Mouse (Mus musculus) lung, postnatal 4 days (tissue): ENCODE measurements around the gene Tmem140.

Experiments used
- DNase-seq, 2 experiments: peaks; one replicate each; pipeline ENCODE4 v3.0.0; 2021

The Tmem140 gene

DNA sequence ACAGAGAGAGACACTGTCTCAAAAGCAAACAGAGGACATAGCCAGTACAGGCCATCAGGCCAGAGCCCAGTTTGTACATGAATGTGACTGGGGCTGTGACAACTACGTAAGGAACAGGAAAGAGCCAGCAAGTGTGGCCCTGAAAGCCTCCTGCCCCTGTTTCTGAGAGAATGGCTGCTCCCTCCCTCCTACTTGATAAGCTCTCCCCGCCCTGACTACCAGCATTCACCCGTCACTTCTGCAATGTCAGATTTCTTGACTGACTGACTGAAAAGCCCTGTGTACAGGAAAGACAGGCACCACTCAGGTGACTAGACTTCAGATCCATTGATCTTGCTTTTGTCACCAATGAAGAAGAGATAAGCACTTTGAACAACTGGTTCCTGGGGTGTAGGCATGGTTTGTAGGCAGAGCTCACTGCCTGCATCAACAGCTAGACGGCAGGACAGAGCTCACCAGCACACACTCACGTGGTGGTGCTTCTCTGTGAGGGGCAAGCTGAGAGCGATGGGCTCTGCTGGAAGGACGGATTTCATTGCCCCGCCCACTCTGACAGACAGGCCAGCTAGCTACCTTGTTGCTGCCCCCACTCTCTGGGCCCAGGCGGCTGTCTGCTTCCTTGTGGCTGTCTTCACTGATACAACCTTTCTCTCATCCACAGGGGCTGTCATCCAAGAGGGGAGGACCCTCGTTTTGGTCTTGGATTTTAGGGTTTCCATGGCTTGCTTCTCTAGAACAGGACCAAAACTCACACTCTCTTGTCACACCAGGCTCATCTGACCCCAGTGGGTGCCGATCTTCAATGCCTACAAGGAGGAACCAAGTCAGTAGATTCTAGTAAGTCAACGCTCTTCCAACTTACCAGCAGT, 13.3 kb downstream of the Tmem140 start:
- DNase-seq = peak; percentile 40 to 51

DNA sequence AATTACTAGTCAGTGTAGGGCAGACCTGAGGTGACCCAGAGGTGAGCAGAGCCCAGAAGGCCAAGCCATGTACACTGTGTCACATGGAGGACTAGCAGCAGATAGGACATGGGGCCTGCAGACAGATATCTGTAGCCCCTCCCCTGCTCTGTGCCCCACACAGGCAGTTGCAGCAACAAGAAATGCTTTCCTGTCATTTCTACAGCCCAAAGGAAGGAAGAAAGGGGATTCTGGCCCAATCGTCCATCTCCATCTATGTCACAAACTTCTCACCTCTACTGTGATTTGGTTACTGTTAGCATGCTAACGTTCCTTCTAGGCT, 13.8 kb downstream of the Tmem140 start:
- DNase-seq = no peak

DNA sequence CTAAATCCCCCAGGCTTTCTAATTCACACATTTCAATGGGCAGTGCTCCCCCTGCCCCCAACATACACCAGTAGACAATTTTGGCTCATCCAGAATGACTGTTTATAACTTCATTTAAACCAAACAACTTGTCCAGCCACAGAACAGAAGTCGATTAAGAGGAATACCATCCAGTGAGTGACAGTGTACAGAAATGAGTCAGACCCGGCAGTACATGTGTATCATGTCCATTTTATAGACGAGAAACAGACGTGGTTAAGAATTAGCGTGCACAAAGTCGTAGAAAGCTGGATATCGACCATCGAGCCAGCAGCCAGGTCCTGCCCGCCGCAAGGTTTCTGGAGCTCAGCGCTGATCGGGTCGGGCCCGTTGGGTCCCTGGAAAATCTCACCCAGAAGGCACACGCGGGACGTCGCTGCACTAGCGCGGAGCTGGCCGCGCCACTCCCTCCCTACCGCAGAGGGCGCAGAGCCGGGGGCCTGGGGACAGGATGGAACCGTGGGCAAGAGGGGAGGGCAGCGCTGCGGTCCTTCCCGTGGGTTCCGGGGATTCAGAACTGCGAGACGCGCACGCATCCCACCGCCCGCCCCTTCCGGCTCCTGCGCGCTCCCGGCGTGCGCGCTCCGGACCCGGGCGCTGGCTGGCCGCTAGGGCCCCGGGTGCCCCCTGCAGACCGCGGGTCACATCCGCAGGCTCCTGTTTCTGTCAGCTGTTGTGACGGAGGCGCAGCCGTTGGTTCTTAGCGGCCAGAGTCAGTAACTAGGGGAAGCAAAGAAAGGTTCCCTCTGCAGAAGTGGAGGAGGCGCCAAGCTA, 14.8 kb downstream of the Tmem140 start, which contains the start of gene Cyren:
Cyren (minus strand) TSS at position 552 of the 813 bp plus-strand sequence.
- peak; percentile 96 to 98 for DNase-seq

DNA sequence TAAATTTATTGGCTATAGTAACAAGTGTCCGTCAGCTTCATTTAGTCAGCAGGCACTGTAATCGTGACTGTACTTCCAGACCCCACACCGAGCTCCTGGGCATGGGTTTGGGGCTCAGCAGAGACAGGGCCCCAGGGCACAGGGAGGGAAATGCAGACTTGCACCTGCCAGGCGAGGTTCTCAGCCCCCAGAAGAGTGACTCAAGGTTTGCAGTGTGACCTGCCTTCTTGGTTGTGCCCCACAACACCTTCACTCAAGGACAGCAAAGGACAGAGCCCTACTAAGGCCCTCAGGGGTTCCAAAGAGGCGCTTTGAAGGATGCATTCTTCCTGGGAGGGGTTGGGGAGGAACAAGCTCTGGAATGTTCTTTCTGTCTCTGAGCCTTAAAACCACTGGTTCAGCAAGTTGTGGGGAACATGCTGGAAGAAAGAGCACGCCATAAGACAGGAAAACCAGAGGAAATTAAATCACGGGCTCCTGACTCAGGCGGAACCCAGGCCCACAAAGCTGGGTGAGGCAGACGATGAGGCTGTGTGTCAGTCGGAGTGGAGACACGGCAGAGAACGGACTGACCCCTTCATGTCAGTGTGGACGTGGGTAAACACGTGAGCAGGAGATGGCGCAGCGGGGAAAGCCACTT, 16.3 kb downstream of the Tmem140 start:
- DNase-seq = peak in 1 of 2 experiments; percentile 20

DNA sequence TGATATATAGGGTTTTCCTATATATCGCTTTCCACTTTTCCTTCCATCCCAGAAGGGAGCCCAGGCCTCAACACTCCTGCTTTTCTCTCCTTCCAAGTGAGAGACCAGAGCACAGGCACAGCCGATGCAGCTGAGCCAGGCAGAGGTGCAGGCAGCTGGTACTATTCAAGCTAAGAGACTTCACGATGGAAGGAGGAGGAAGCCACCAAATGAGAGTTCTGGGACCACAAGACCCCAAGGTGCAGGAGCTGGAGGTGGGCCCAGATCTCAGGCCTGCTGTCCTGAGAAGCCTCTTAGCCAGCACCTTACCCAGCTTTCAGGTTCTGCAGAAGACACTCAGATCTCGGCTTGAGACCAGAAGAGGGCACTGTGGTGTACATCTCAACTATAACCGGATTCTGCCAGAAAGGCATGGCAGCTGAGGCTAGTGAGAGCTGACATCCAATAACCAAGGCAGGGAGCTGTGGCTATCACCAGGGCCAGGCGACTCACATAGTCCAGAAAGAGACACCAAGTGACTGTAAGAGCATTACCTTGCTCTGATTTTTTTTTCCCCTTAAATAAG, 17.0 kb downstream of the Tmem140 start:
- DNase-seq = peak; percentile 43 to 61

DNA sequence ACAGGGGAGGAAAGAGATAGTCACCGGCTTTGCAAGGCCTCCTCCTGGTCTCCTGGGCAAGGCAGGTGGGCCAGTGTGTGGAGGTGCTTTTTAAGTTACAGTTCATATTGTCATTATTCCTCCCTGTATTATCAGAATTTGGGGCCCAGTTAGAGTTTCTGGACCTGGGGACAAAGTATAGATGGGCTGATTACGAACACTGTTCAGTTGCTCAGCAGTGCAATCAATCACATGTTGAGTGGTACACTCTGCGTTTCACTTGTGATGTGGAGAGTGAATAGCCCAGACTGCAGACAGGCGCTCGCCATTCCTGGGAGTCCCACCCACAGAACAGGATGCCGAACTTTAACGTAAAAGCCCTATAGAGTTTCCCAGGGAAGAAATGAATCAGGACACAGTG, 21.8 kb downstream of the Tmem140 start:
- no peak for DNase-seq

DNA sequence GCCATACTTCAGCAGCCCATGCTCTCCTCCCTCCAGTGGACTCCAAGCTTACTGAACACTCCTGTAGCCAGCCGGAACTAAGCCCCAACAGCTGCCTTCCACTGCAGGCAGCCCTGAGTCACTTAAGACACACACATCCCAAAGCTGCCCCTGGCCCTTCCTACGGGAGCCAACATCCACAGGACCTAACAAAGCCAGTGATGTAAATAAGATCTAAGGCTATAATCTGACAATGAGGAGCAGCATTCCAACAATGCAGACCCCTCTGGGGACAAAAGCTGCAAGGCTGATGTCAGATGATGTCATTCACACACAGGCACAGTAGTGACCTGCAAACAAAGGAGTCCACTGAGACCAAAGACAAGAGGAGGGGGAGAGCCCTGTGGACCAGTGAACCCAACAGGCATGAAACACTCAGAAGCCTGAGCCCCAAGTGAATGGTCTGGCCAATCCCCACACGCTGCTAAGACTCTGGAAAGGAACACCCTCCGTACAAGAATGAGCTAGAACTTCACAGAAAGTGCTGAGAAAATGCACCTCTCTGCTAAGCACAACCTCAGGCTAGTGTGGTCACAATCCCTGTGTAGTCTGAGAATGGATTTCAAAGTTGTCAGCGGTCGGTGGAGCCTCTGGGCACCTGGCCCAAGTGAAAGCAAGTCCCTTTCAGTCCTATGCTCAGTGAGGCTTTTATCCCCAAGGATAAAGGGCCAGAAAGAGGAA, 24.3 kb downstream of the Tmem140 start:
- no peak for DNase-seq

DNA sequence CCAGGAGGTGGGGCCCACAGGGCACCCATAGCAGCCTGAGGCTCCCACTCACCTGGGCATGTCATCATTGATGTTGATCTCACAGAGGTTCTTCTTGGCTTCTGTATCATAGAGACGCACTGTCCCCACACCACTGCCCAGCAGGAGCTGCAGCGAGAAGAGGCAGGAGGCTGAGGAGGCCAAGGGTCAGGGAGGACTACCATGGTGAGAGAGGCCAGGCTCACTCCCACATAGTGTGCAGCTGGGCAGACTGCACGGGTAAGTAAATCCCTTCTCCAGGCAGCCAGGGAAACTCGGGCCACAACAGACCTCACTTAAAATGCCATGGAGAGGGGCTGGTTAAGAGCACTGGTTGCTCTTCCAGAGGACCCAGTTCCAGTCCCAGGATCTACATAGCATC, 26.2 kb downstream of the Tmem140 start:
- no peak for DNase-seq

DNA sequence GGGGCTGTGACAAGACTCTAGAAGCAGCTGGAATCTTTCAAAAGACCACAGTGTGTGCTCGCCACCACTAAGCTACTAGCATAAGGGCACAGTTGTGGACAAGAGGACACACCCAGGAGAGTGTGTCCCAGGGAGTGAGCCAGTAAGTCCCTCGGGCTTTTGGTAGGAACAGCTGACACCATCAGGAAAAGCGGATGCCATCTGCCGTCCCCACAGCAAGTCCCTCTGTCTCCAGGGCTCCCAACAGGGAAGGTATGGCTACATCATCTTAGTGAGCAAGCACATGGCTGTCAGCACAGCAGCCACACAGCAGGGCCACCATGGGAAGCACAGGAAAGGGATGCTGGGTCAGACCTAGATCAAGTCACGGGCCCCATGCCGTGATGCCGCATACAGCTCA, 32.6 kb downstream of the Tmem140 start:
- peak in 1 of 2 experiments; percentile 15 for DNase-seq

DNA sequence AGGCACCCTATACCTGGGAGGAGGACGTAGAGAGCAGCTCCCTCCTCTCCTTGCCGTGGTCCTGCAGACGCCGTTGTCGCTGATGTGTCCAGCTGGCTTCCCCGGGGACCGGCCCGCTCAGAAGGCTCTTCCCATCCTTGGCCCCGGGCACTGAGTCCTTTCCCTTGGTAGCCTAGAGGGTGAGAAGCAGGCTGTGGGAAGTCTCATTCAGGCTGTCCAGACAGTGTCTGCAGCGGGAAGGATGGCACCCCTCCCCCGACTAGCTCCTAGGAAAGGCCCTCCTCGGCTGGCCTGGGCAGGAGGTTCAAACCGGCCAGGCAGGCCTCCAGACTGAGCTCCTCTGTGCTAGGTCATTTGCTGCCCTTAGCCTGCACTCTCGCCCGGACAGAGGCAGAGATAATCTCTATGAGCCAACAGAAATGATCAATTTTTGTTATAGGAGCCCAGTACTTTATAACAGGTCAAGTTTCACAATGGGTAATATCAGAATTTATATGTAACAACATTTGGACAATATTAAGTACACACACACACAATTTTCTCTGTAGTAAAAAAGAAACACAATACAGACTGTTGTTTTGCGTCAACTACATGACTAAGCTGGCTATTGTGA, 33.3 kb downstream of the Tmem140 start:
- no peak for DNase-seq

DNA sequence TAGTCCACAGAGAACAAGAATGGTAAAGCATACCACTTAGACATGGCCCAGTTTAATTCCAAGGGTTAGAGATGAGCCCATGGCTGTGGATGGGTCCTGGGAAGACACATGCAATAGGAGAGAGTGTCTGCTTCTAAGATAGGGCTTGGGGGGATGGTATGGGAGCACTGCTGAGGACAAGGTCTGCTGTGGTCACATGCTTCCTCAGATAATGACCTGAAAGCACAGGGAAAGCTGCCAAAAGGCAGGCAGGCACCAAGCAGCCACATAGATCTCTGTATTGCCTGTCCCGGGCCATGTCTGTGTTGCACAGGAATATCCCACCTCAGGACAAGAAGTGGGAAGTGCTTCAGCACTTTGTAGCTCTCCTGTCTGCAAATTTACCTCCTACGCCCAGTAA, 36.2 kb downstream of the Tmem140 start:
- no peak for DNase-seq

DNA sequence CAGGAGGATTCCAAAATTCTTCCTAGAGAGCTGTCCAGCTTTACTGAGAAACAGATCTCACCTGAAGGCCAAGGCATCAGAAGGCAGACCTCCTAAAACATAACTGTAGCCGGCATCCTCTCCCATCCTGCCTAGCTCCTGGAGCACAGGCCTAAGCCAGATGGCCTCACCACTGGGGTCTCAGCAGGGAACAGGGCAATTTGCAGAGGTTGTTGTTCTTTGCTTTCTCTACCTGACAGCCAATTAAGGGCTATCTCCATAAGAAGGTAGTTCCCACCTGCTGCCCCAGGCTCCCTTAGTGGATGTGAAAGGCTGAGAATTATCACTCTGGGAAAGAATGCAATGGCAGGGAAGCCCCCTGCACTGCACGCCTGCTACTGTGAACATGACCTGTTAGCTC, 38.0 kb downstream of the Tmem140 start:
- DNase-seq = no peak

DNA sequence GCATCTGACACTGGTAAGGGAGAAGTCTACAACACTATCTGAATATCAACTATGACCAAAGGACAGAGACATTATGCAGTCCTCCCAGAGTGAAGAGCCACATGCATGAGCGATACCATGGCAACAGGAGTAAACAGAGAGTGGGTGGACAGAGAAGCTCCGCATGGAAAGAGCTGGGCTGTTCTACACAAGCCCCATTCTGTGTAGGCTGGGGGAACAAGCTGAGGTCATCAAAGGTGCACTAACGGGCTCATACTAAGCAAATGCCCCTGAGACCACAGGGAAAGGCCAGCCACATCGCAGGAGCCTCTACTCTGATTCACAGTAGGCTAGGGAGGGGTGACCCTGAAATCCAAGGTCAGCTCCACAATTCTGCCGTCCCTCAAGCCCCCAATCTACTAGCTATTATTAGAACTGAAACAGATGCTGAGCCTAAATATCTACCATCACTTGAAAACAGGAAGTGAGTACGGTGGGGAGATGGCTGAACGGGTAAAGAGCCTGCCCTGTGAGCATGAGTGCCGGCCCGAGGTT, 39.0 kb downstream of the Tmem140 start:
- DNase-seq = no peak

DNA sequence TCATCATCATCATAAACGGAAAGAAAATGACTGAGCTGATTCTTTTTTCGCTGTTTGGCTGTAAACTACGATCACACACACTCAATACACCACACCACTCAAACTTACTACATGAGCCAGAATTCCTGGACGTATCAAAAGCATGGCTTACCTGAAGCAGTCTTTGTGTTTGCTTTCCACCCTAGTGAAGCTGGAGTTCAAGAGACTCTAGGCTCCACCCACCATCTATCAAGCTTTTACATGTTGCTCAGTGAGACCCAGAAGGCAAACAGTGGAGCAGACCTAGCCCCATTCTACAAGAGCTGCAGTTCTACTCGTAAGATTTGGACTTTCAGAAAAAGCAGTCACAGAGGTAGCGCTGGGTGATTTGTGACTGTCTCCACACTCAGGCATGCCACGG, 39.6 kb downstream of the Tmem140 start:
- DNase-seq = peak in 1 of 2 experiments; percentile 37

DNA sequence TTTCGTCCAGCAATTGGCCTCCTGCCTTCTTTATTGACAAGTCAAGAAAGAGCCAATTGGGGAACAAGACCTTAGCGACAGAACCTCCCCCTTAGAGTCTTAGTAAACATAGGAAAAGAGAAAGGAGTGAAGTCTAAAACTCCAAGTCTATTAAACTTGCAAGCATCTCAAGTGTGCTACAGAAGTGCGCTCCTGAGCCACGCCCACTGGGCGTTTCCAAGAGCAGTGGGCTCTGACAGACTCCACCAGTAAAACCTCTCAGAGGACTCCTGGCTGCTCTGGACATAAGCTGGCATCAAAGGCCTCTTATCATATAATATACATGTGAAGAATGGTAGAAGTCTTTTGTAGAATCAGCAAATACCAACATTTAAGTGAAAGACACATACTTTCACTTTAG, 40.5 kb downstream of the Tmem140 start:
- DNase-seq = peak; percentile 81 to 91

DNA sequence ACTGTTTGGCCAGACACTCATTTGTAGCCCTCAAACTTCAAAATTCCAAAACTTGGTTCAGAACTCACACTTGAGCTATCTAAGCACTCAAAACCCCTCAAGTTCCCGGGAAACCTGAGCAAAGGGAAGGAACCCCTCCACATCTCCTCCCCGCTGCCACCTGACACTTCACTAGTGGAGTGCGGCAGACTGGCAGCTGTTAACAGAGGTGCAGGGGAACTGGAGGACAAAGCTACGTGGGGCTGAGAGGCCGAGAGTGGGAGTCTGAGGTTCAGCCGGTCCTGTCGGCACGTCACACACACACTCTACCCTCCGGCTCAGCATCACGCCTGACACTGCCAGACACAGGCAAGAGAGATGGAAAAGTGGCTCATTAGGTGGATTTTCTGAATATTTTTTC, 40.9 kb downstream of the Tmem140 start:
- DNase-seq = peak; percentile 52 to 80

DNA sequence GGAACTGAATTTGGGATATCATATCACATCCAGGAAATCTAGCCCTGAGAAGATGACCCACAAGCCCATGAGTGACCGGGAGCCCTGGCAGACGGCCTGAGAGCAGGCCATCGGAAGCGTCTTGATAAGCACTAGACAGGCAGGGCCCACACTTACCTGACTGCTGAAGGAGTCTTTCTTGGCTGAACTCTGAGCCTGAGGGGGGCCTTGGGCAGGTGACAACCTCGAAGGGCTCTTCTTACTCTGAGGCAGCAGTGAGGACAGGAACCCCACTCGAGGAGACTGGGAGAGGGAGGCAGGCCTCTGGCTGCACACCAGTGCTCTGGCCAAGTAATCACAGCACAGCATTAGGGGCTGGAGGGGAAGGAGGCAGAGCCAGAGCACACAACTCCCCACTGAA, 41.4 kb downstream of the Tmem140 start:
- DNase-seq = peak; percentile 56 to 87

DNA sequence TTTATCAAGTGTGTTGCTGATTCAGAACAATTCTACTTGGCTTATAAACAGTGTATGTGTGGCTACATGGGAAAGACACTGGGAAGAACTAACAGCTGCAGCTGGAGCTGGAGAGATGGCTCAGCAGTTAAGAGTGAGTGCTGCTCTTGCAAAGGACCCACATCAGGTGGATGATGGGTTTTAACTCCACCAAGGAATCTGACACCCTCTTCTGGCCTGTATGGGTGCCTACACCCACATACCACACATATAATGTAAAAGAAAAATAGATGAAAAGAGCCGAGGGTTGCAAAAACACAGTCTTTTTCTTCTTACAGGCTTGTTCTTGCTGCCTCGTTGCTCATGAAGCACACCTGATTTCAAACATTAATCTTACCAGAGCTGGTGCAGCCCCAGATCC, 43.2 kb downstream of the Tmem140 start:
- DNase-seq = no peak

DNA sequence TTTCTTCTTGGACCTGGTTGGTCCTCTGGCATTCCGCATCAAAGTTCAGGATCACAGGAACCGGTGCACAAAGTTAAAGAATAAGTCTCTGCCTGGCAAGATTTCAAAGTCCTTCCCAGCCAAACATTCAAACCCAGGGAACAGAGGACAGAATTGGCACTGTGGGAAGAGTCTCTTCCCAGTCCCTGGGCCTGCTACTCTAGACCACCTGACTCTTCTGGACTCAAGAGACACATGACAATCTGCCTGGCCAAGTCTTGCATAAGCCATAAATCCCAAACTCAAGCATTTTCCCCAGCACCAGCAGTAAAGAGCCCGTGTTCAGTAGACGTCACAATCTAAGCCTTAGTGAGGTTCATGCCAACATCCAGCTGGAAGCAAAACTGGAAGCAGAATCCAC, 43.7 kb downstream of the Tmem140 start:
- no peak for DNase-seq

DNA sequence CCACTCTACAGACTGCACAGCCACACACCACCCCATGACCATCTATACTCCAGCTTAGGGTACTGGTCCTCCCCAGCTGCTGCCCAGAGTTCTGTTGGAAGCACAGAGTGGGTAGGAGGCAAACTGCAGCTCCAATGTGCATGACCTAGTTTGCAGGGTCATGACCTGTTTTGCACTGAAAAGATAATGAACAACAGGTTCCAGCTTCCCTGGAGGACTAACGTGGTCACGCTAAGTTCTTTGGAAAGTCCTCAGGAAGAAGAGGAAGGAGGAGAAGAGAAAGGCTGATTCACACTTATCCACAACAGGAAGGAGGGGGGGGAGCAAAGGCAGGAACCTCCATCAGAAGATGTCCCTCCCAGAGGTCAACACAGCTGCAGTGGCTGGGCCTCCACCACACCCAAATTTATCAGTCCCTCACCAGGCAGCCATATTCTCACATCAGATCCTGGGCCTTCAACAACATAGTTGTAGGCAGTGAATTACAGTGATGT, 44.2 kb downstream of the Tmem140 start:
- no peak for DNase-seq

DNA sequence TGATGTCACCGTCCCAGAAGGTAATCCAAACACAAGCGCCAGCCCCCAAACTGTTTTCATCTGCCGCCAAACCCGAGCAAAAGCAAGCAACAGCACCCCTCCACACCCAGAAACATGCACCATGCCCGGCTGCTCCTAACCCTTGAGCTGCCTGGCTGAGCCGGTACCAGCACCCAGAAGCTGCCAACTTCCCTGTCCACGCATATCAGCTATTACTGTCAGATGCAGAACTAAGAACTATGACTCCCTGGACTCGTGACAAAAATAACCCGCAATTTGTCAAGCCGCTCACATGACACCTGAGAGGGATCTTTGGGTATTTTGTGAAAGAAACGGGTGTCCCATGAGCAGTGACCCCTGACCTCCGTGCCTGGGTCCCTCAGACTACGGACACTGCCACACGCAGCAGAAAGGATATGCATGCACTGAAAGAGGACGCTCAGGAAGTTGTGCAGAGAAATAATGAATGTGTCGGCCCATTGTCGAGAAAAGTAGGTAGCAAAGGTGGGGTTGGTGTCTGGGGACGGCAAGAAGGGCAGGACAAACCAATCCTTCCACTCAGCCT, 44.8 kb downstream of the Tmem140 start:
- peak in 1 of 2 experiments; percentile 24 for DNase-seq
